ENCODE assay signal across 33 mouse cellular contexts in genomic region chr3:98405877-98406276, GRCm38 (mm10). TPM values are rescaled to one million over a fixed set of nuclear protein-coding genes. Genes with fewer than 3 reads are reported as not detected.
"Had no signal": no experiment of that assay in that cellular context is flagged by ENCODE, and none has a peak within 500 bp of the region (broad histone marks: within the 10 kb centered on the region; RNA-seq: fewer than 3 reads in every experiment).

No protein-coding gene starts in this region.

RNA-seq across cellular contexts. Expression of gene Zfp697, which starts 23.6 kb away (rescaled TPM):
- polyA plus RNA-seq: inflammation-experienced regulatory T-cells, adult 6 months had no signal

RNA-seq across cellular contexts. Expression of gene Gm4450, which starts 51.0 kb away (rescaled TPM):
- total RNA-seq: gastrocnemius, adult 18-20 months; gastrocnemius, adult 8-10 months; gastrocnemius, postnatal 14 days; gastrocnemius, postnatal 36 days; heart, adult 18-20 months; heart, adult 8-10 months; heart, postnatal 14 days; heart, postnatal 36 days; hematopoietic stem cell, adult 5-6 weeks; layer of hippocampus, adult 18-20 months; layer of hippocampus, adult 8-10 months; layer of hippocampus, postnatal 14 days; layer of hippocampus, postnatal 36 days; left cerebral cortex, adult 18-20 months; left cerebral cortex, adult 8-10 months; left cerebral cortex, postnatal 10 days; left cerebral cortex, postnatal 25 days; left cerebral cortex, postnatal 4 days; liver, adult 2 months had no signal
- polyA plus RNA-seq: forebrain, embryonic 16.5 days; gonadal fat pad, adult 2 months; heart, embryonic 14.5 days; hindbrain, embryonic 11.5 days; hindbrain, embryonic 15.5 days; inflammation-experienced regulatory T-cells, adult 6 months; intestine, embryonic 15.5 days; intestine, postnatal 0 days; large intestine, adult 2 months; limb, embryonic 11.5 days; limb, embryonic 13.5 days; limb, embryonic 15.5 days; liver, adult 2 months; liver, embryonic 12.5 days; liver, embryonic 14.5 days had no signal
